Mouse (Mus musculus) natural killer cell, adult 2 months (primary cell): ENCODE measurements at regions not wholly inside any gene's neighbourhood (a gene's known extent, or its start where the extent isn't known, plus 50 kb on each side); places are given as distances from the start of the nearest gene placed in this dataset.

ENCODE experiments used
- DNase-seq, 2 experiments: peaks; one replicate each; pipeline ENCODE4 v3.0.0; 2022; ENCODE audit warnings: low spot score in 2 of 2

DNA sequence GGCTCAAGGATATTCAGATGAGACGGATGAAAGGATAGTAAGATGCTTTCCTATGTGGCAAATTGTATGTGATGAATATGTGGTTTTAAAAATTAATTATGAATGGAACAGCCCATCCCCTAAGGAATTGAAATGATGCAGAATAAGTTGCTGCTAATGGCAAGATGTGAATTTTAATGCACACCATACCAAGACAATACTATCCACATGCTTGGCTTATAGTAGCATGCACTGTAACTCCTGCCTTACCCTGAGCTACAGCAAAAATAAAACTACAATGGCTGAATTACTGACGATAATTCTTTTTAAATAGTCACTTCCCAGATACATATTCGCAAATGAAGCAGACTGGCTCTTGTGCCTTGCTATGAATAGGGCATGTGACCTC lies 699.4 kb downstream of the 1700064H15Rik start:
- no peak for DNase-seq

- no peak for DNase-seq
Observed at GRCm38 (mm10) chr3:18932983-18933726, 695.3 kb downstream of the 1700064H15Rik start.

DNA sequence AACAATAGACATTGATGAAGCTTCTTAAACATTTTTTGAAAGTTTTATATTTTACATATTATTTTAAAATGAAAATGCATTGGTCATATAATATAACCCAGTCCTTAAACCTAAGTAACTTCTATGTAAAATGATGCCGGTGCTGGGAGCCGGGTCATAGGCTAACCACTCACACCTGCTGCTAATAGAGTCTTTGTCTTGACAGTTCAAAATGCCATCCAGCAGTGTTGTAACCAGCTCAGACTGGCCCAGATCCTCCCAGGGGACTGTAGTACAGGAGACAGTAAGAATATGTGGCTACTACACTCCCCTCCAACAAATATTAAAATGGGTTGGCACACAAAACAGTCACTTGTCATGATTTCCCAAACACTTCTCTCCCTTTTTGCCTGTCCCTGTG lies 693.6 kb downstream of the 1700064H15Rik start:
- no peak for DNase-seq

GRCm38 (mm10) chr3:18937333-18938122 lies 690.9 kb downstream of the 1700064H15Rik start:
- DNase-seq: no peak

DNA sequence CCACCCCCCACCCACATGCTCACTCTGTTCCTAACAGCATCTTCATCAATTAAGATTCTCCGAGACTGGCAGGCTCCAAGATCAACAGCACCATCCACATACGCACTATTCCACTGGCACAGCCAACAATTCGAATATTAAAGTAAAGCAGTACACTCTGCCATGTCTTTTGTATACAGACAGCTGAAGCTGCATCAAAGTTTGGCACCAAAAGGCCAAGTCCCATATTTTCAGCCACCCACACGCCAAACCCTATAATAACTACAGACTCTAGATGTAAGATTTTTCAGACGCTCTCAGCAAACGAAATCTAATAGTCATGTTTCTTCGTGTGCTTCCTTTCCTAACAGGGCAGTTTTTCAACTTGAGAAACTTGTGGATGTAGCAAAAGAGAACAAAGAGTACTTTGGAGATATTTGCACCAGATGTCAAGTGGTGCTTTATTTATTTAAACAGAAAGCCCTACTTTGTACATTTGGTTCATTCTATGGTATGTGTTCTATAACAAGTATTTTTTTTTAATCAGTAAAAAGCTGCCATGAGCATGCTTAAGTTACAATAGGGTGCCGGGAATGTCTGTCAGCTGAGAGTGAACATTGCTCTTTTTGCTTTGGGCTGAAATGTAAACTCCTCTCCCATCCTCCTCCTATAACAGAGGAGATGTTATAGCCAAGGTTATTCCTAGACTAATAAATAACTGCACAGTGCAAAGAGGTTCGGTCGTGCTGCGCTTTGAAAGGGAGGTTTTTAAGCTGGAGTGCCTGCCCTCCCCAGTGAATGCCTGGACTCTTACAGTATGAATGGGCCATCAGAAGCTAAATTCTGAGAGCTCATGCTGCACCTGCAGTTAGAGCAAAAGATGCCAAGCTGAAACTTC lies 686.9 kb downstream of the 1700064H15Rik start:
- no peak for DNase-seq

DNA sequence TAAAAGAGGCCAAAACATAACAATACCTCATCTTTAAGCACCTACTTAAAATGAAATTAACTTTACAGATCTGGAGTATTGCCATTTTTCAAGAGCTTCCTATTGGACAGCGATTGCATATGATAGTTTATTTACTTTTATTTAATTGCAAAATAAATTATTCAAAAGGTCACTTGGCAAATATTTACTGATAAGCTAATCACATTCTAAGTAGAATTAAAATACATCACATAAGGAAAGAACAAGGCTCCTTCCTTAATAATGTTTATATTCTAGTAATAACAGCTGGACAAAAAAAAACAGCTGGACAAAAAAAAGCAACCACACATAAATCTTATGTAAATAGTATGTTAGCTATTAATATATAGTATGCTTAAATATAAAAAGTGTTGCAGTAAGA lies 668.1 kb downstream of the 1700064H15Rik start:
- no peak for DNase-seq

- no peak for DNase-seq
Observed at GRCm38 (mm10) chr3:18988662-18989061, 639.8 kb downstream of the 1700064H15Rik start.

- no peak for DNase-seq
Observed at GRCm38 (mm10) chr3:18989577-18990240, 638.8 kb downstream of the 1700064H15Rik start.

DNA sequence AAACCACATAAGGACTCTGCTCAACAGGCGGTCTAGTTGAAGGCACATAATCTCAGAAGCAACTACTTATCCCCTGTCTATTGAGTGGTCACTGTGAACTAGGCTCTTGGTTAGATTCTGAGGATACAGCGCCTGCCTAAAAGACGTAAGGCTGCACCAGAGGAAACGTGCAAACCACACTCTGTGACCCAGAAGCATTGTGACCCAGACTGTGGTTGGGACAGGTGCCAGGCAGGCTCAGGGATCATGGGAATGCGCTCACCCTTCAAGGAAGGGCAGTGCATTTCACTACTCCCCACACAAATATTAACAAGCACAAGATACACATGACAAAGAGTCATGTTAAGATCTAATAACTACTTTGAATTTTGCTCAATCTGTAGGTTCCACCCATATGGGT lies 628.3 kb downstream of the 1700064H15Rik start:
- DNase-seq: no peak

- DNase-seq: no peak
Observed at GRCm38 (mm10) chr3:19002056-19002455, 626.4 kb downstream of the 1700064H15Rik start.

DNA sequence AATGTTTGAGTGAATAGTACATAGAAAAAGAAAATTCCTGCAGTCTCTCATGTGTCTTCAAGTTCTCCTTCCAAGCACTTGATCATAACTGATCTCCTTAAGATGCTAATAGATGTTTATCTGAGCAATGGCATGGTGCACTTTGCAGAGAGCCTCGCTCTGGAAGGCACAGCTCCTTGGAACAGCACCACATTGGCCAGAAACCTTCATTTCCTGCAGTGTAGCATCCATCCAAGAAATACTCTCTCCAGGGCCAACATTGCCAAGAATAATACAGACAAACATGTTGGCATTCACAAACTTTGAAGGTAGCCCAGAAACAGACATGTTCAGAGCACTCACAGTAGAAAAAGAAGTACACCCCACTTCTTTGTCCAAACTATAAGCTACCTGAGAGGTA lies 623.7 kb downstream of the 1700064H15Rik start:
- DNase-seq: no peak

DNA sequence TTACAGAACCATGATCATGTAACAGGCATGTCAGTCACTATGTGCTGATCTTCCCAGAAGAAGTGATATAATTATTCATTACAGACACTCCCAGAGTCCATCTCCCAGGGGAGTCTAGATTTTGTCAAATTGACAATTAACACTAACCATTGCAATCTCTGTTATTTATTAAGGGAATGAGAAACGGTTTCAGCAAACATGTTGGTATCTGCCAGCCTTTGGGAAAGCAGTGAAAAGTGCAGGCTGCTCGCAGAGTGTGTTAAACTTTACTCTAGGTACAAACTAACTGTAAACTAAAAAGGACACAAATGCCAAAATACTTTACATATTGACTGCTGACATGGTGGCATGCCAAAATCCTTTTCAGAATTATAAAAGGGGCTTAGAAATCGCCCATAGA lies 583.9 kb downstream of the 1700064H15Rik start:
- no peak for DNase-seq

GRCm38 (mm10) chr3:19045933-19046332 lies 582.5 kb downstream of the 1700064H15Rik start:
- DNase-seq: no peak

DNA sequence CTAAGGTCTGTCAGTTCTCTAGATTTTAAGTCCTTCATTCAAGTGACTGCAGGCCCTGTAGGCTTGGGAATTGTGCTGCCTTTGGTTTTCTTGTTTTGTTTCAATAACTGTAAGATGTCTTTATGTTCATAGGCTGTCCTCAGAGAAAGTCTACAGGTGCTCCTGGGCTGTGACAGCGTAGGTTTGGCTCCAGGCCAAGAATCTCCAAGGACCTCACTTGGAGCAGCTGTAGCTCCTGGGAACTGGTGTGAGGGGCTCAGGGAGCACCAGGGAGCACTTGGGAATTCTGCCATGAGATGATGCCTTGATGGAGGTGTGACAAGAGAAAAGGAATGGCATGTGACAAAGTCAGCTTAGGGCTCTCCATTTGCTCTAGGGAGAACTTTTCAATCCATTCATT lies 581.9 kb downstream of the 1700064H15Rik start:
- DNase-seq: no peak

- no peak for DNase-seq
Observed at GRCm38 (mm10) chr3:19055961-19056360, 572.5 kb downstream of the 1700064H15Rik start.

DNA sequence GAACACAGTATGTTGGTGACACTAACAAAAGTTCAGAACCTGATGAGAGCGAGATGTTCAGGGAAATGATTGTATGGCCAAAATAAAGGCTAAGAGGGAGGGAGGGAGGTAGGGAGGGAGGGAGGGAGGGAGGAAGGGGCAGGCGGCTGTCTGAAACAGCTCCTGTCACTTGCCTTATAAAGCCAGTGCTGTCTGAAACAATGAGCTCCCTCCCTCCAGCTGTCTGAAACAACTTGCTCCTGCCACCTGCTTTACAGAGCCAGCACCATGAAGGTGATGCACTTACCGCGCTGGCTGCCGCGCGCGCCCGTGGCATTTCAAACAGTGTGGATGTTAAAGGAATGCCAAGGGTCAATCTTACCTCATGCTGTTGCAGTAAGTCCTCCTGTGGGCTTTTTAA lies 571.9 kb downstream of the 1700064H15Rik start:
- no peak for DNase-seq

- DNase-seq: no peak
Observed at GRCm38 (mm10) chr3:19059906-19060870, 568.3 kb downstream of the 1700064H15Rik start.

DNA sequence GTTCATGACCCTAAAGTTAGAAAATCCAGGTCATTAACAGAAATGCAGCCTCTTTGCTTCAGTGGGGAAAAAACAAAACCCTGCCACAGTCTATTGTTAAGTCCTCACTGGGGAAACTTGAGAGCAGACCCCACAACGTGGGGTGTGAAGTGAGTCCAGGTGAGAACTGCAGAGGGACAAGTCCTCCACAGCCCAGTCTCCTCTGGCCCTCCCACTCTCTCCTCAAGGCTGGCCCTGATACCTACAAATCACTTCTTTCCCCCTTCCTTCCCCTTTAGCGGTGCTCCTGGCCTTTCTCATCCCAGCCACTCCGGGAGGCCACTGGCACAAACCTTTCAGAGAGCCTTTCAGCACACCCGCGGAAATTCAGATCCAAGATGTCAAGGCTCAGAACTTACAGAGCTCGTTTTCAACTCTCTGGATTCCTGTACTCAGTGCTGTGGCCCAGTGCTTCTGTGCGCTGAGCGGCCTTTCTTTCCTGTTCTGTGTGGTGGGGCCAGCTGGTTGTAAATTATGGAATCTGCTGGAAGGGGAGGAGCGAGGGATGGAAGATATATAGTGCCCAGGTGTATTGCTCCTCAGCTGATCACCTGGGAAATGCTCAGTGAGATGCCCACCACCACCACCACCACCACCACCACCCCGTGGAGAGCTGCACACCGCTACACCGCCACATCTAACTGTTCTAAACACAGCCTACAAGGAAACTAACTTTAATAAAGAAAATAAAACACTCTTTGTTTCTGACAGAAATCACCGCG lies 566.8 kb downstream of the 1700064H15Rik start:
- no peak for DNase-seq

GRCm38 (mm10) chr3:19062249-19062859 lies 566.1 kb downstream of the 1700064H15Rik start:
- DNase-seq: no peak
